Mouse (Mus musculus) cerebellum, postnatal 4 days (tissue): ENCODE data around the gene Marveld1.

Source experiments
- DNase-seq, 2 experiments: peaks; one replicate each; pipeline ENCODE4 v3.0.0; 2022; ENCODE audit warnings: low spot score in 2 of 2, mixed read lengths in 1 of 2

Marveld1 gene

DNA sequence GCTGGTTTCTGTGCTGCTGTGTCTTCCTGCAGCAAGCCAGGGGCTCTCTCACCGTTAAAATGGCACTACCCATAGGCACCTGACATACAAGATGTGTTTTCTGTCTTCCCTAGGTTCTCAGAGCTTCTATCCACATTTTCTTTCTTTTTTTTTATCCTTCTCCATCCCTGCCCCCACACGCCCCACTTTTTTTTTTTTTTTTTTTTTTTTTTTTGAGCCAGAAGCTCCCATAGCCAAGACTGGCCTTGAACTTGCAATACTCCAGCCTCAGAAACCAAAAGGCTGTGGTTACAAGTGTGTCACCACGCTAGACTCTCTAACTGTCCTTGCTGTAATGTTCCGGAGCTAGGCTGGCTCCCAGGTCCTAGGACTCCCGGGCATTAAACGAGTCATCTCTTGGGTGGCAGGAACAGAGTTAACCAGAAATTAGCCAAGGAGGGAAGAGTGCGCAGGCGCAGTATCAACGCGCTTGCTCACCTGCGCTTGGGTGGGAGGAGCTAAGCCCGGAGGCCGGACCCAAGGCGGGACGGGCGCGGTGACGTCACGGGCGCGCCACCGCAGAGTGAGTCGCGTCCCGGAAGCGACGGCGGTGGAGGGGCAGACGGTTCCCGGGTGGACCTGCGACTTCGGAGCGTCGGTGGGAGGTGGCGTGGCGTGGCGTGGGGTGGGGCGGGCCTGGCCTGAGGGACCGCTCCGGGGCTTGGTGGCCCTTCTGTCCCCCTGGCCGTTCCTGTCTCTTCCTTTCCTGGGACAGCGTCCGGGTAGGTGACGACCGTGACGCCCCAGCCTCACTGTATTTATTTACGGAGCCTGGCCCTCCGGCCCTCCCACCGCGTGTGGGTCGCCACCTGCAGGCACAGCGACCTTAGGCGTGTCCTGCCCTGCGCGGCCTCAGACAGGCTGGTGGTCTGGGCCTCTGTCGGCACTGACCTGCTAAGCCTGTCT lies 23.1 kb downstream of the Marveld1 start:
- peak; percentile 76 to 91 for DNase-seq

GRCm38 (mm10) chr19:42176841-42177240 lies 29.6 kb downstream of the Marveld1 start:
- no peak for DNase-seq

GRCm38 (mm10) chr19:42177461-42177860 lies 30.3 kb downstream of the Marveld1 start:
- DNase-seq: no peak

GRCm38 (mm10) chr19:42179356-42179755 lies 32.2 kb downstream of the Marveld1 start:
- no peak for DNase-seq

DNA sequence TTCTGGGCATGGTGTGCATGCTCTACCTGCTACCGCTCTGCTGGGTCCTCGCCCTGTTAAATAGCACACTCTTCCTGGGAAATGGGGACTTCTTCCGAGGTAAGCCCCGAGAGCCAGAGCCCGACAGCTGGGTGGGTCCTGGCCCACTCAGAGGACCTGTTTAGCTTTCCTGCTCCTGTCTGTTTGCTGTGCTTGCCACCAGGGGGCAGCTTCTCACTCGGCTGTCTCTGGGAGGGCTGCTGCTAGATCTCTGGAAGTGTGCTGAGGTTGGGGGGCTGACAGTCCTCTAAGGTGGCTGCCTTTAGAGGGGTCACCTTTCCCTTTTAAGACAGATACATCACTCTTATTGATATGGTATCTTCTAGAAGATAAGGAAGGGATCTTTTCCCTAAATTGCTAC lies 35.5 kb downstream of the Marveld1 start:
- no peak for DNase-seq

DNA sequence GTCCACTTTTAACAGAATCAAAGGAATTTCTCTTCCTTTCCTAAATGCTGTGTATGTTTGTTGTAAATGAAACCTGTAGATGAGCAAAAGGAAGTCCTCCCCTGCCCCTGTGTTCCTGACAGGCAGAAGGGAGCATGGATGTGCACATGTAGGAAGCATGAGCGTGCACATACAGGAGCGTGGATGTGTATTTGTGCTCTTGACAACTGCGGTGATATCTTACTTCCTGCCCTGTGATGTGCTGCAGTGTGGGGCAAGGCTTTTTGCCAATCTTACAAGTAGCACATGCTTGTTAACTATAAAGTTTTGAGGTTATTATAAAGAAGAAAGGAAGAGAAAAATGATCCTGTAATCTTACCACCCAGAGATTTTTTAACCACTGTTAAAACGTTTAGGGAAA lies 42.5 kb downstream of the Marveld1 start:
- DNase-seq: no peak

GRCm38 (mm10) chr19:42190494-42190893 lies 43.3 kb downstream of the Marveld1 start:
- DNase-seq: peak in 1 of 2 experiments; percentile 76

DNA sequence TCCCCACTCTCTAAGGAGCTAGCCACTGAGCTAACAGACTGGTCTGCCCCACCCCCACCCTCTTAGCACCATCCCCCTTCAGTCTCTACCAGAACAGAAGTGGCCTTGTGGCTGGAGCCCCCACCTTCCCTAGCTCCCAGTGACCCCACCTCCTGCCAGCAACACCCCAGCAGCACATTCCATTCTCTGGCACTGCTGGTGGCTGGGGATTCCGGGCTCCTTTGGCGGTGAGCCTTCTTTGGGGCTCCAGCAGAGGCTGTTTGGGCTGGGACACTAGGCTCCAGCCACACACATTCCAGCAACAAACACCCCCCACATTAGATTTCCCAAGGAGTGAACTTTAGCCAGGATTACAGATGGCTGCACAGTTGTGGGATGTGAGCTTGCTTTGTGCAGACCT lies 46.1 kb downstream of the Marveld1 start:
- DNase-seq: no peak

DNA sequence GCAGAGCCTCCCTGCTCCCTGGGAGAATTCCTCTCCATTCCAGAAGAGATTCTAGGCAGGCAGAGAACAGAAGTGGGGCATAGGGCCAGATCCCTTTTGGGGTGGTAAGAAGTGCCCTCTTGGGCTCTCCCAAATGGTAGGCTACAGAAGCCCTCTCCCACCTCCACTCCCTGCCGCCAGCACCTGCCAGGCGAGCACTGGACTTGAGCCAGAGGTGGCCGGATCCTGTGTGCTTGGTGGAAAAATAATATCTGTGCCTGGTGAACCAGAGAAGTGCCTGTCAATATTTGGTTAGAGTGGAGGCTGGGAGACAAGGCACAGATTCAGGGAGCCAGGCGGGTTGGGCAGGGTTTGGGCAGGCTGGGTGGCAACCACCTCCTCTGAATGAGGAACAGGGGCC lies 49.2 kb downstream of the Marveld1 start:
- no peak for DNase-seq

- DNase-seq: no peak
Measured at GRCm38 (mm10) chr19:42197066-42197465, 49.9 kb downstream of the Marveld1 start.

DNA sequence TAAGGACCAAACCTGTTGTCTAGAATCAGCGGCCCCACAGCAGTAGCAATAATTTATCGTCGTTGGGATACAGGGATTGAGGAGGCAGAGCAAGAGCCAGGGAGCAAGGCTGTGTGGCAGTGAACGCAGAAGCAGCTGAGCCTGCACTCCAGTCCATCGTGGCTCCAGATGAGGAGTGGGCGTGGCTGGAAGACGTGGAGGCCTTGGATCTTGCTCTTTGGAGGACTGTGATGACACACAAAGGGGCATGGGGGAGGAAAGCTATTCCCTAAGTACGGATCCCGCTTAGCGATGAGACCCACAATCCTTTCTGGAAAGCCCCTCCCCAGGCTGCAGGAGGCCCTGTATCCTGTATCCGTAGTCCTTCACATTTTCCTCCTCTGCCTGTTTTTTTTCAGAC lies 50.8 kb downstream of the Marveld1 start:
- DNase-seq: no peak
